Mouse (Mus musculus) intestine, postnatal 0 days (tissue): Measurements from ENCODE around the gene Slc11a1. TPM values are rescaled to one million over a fixed set of nuclear protein-coding genes. Genes with fewer than 3 reads are reported as not detected.

Experiments
- ATAC-seq: fragments of 200-750 bp; cut with Nextera tagmentation; 2 replicates; pipeline ENCODE4 v1.8.0; 2017; ENCODE audit warnings: mild to moderate bottlenecking, moderate TSS enrichment, moderate library complexity
- H3K27ac ChIP-seq: fragments of 300-500 bp; sonication (generic); 2 replicates; pipeline ENCODE4 v1.5.1; 2014; ENCODE audit warnings: mild to moderate bottlenecking, low read depth, low read length, moderate library complexity
- H3K27me3 ChIP-seq: fragments of 300-500 bp; sonication (generic); replicated peaks from 2 replicates; pipeline ENCODE4 v1.6.1; 2014; ENCODE audit warnings: low read length, mixed read lengths; ENCODE audit not compliant: control insufficient read depth, insufficient read depth
- H3K36me3 ChIP-seq: fragments of 300-500 bp; sonication (generic); 2 replicates; pipeline ENCODE4 v1.6.1; 2014; ENCODE audit warnings: mild to moderate bottlenecking, moderate library complexity; ENCODE audit not compliant: control insufficient read depth, insufficient read depth
- H3K4me1 ChIP-seq: fragments of 300-500 bp; sonication (generic); replicated peaks from 2 replicates; pipeline ENCODE4 v1.6.1; 2014; ENCODE audit warnings: antibody characterized with exemption, low read length, mixed read lengths; ENCODE audit not compliant: control insufficient read depth, insufficient read depth
- H3K4me2 ChIP-seq: fragments of 300-500 bp; sonication (generic); replicated peaks from 2 replicates; pipeline ENCODE4 v1.6.1; 2014; ENCODE audit warnings: low read depth, mild to moderate bottlenecking, moderate library complexity
- H3K4me3 ChIP-seq: fragments of 300-500 bp; sonication (generic); 2 replicates; pipeline ENCODE4 v1.5.1; 2014; ENCODE audit warnings: low read depth, low read length
- H3K9ac ChIP-seq: fragments of 300-500 bp; sonication (generic); 2 replicates; pipeline ENCODE4 v1.6.1; 2014; ENCODE audit warnings: mild to moderate bottlenecking, low read depth, low read length
- H3K9me3 ChIP-seq: fragments of 300-500 bp; sonication (generic); 2 replicates; pipeline ENCODE4 v1.6.1; 2016; ENCODE audit warnings: mixed run types; ENCODE audit not compliant: control insufficient read depth
- CTCF ChIP-seq: sonication (generic); IDR thresholded peaks from 2 replicates; pipeline ENCODE4 v1.5.1; 2016; ENCODE audit warnings: low read depth, mild to moderate bottlenecking, control low read depth, antibody characterized with exemption, moderate library complexity
- WGBS: fragments of 180-500 bp; shearing (Covaris S2); extraction: QIAGEN DNeasy Blood & Tissue Kit; methylation state at CpG from one replicate; pipeline ENCODE4 v1.1.7; 2014; 5-methylcytosine and 5-hydroxymethylcytosine counted together
- polyA plus RNA-seq: library from polyadenylated mRNA; unstranded; fragments of >200 nt; fragmentation: Nextera tagmentation; extraction: Ambion mirVana; gene quantifications from 2 replicates; pipeline ENCODE4 v1.2.1, GENCODE M21; 2015

Slc11a1 gene
- polyA plus RNA-seq, 1 experiment from 2014 or later = 4.3 TPM

- Histone ChIP-seq H3K4me2 (no peak overlapping the region), H3K36me3 (no peaks in the 10 kb centered on the region; the same call in 1 of the 2 replicates), H3K27me3 (no peaks in the 10 kb centered on the region), H3K27ac (no peak overlapping the region), H3K4me1 (peaks cover under 1% of the 10 kb centered on the region; the same call in 1 of the 2 replicates), H3K4me3 (no peak overlapping the region), H3K9me3 (no peaks in the 10 kb centered on the region), H3K9ac (no peak overlapping the region)
- no peak for ATAC-seq
- WGBS = 71% methylated on average over 8 of the region's 8 CpGs
- TF ChIP-seq CTCF = no peak
Measured at GRCm38 (mm10) chr1:74384525-74384924, 9.5 kb downstream of the Slc11a1 start.

GRCm38 (mm10) chr1:74385064-74385463 lies 10.1 kb downstream of the Slc11a1 start:
- Histone ChIP-seq H3K27ac (no peak overlapping the region), H3K4me1 (peaks cover 5% of the 10 kb centered on the region; the same call in 1 of the 2 replicates), H3K27me3 (no peaks in the 10 kb centered on the region), H3K4me3 (no peak overlapping the region), H3K9me3 (no peaks in the 10 kb centered on the region), H3K9ac (no peak overlapping the region), H3K36me3 (no peaks in the 10 kb centered on the region; the same call in 1 of the 2 replicates), H3K4me2 (no peak overlapping the region)
- WGBS = 91% methylated on average over 10 of the region's 10 CpGs
- no peak for ATAC-seq
- no peak for TF ChIP-seq CTCF

- 89% methylated on average over 8 of the region's 8 CpGs for WGBS
- H3K36me3 ChIP-seq = no peaks in the 10 kb centered on the region; the same call in 1 of the 2 replicates
- no peak overlapping the region for H3K27ac ChIP-seq
- no peak overlapping the region for H3K4me2 ChIP-seq
- H3K4me1 ChIP-seq = peaks cover 5% of the 10 kb centered on the region; the same call in 1 of the 2 replicates
- no peak overlapping the region for H3K4me3 ChIP-seq
- TF ChIP-seq CTCF = no peak
- no peak for ATAC-seq
- H3K27me3 ChIP-seq = no peaks in the 10 kb centered on the region
- no peak overlapping the region for H3K9ac ChIP-seq
- H3K9me3 ChIP-seq = no peaks in the 10 kb centered on the region
Measured at GRCm38 (mm10) chr1:74385531-74385930, 10.5 kb downstream of the Slc11a1 start.

- no peak for ATAC-seq
- H3K4me2 ChIP-seq = peak overlapping the region; percentile 65
- H3K4me3 ChIP-seq = peak overlapping the region; percentile 45
- peak overlapping the region; percentile 98 for H3K27ac ChIP-seq
- no peaks in the 10 kb centered on the region for H3K9me3 ChIP-seq
- no peak for TF ChIP-seq CTCF
- no peaks in the 10 kb centered on the region for H3K27me3 ChIP-seq
- peak overlapping the region; percentile 61; the same call in 1 of the 2 replicates for H3K9ac ChIP-seq
- H3K36me3 ChIP-seq = no peaks in the 10 kb centered on the region; the same call in 1 of the 2 replicates
- 45% methylated on average over 8 of the region's 10 CpGs for WGBS
- peaks cover 5% of the 10 kb centered on the region; the same call in 1 of the 2 replicates for H3K4me1 ChIP-seq
Measured at GRCm38 (mm10) chr1:74386363-74386713, 11.3 kb downstream of the Slc11a1 start.

GRCm38 (mm10) chr1:74386714-74387385 lies 11.9 kb downstream of the Slc11a1 start:
- Histone ChIP-seq H3K4me2 (peak overlapping the region; percentile 65), H3K36me3 (no peaks in the 10 kb centered on the region; the same call in 1 of the 2 replicates), H3K4me3 (peak overlapping the region; percentile 45), H3K27ac (peak overlapping the region; percentile 98), H3K9ac (peak overlapping the region; percentile 61), H3K4me1 (peaks cover 5% of the 10 kb centered on the region; the same call in 1 of the 2 replicates), H3K9me3 (no peaks in the 10 kb centered on the region), H3K27me3 (no peaks in the 10 kb centered on the region)
- 0% methylated on average over 26 of the region's 26 CpGs for WGBS
- TF ChIP-seq CTCF = peak; percentile 78
- peak; percentile 75 for ATAC-seq

GRCm38 (mm10) chr1:74387386-74387988 lies 12.5 kb downstream of the Slc11a1 start:
- ATAC-seq = no peak
- WGBS = 57% methylated on average over 15 of the region's 15 CpGs
- H3K27ac ChIP-seq = peak overlapping the region; percentile 98
- H3K27me3 ChIP-seq = no peaks in the 10 kb centered on the region
- H3K4me2 ChIP-seq = peak overlapping the region; percentile 65
- H3K36me3 ChIP-seq = no peaks in the 10 kb centered on the region; the same call in 1 of the 2 replicates
- peaks cover 5% of the 10 kb centered on the region for H3K4me1 ChIP-seq
- H3K9ac ChIP-seq = no peak overlapping the region; the same call in 1 of the 2 replicates
- no peak for TF ChIP-seq CTCF
- no peaks in the 10 kb centered on the region for H3K9me3 ChIP-seq
- H3K4me3 ChIP-seq = peak overlapping the region; percentile 45
